ENCODE assay signal across 14 mouse cellular contexts in the genomic region with DNA sequence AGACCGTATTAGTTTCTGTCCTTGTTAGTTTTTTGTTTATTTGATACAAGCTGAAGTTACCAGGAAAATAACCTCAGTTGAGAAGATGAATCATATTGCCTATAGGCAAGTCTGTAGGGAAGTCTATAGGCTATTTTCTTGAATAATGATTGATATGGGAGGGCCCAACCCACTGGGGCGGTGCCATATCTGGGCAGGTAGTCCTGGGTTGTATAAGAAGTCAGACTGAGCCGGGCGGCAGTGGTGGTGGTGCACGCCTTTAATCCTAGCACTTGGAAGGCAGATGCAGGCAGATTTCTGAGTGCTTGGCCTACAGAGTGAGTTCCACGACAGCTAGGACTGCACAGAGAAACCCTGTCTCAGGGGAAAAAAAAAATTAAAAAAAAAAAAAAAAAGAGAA.
"Had no signal": no experiment of that assay in that cellular context is flagged by ENCODE, and none has a peak within 500 bp of the region (broad histone marks: within the 10 kb centered on the region; RNA-seq: fewer than 3 reads in every experiment).

No protein-coding gene starts in this region.

- ATAC-seq: lung, postnatal 0 days had no signal

- H3K27ac ChIP-seq: left cerebral cortex, adult 2 months; limb, embryonic 10.5 days; liver, embryonic 14.5 days; midbrain, embryonic 10.5 days; neural tube, embryonic 15.5 days had no signal

- H3K4me3 ChIP-seq: left cerebral cortex, adult 2 months; limb, embryonic 10.5 days; midbrain, embryonic 10.5 days; myocyte; neural tube, embryonic 15.5 days had no signal

- H3K4me2 ChIP-seq: neural tube, embryonic 15.5 days had no signal

- H3K27me3 ChIP-seq: neural tube, embryonic 15.5 days had no signal

- H3K36me3 ChIP-seq: neural tube, embryonic 15.5 days had no signal

- DNase-seq: kidney, adult 2 months; kidney, postnatal 25 days; lung, adult 2 months; lung, postnatal 36 days; midbrain, embryonic 14.5 days; spleen, adult 18-20 months; thymus, postnatal 36 days had no signal

- H3K9ac ChIP-seq: liver, embryonic 14.5 days; neural tube, embryonic 15.5 days had no signal

- H3K9me3 ChIP-seq: limb, embryonic 10.5 days; neural tube, embryonic 15.5 days had no signal
